Mouse (Mus musculus) right cerebral cortex, postnatal 36 days (tissue): Measurements from ENCODE around the gene Olfr659.

Experiments used
- DNase-seq, 2 experiments: peaks; one replicate each; pipeline ENCODE4 v3.0.0; 2022; ENCODE audit warnings: low spot score in 2 of 2, mixed read lengths in 1 of 2

The Olfr659 gene

GRCm38 (mm10) chr7:104666453-104666852 lies at the start of gene Olfr659:
Gene Olfr659, plus strand, starts transcription at chr7:104666753.
- DNase-seq = no peak

GRCm38 (mm10) chr7:104624494-104624893 lies 42.1 kb upstream of the Olfr659 start, which contains the start of gene Olfr657:
Gene Olfr657, plus strand, starts transcription at chr7:104624794.
- DNase-seq = no peak

- no peak for DNase-seq
Measured at GRCm38 (mm10) chr7:104646841-104647482, 19.6 kb upstream of the Olfr659 start, which contains the start of gene Olfr658. Gene Olfr658, minus strand, starts transcription at chr7:104647305.

- no peak for DNase-seq
Measured at GRCm38 (mm10) chr7:104686201-104686600, 19.6 kb downstream of the Olfr659 start, which contains the start of gene Olfr661. Gene Olfr661, plus strand, starts transcription at chr7:104686501.
